Mouse (Mus musculus): ENCODE results near the gene Ptges. TPM values are rescaled to one million over a fixed set of nuclear protein-coding genes. Genes with fewer than 3 reads are reported as not detected.

The Ptges gene
- total and polyA plus RNA-seq, 2 experiments from 2014 or later: 6.7 to 8.0 TPM

DNA sequence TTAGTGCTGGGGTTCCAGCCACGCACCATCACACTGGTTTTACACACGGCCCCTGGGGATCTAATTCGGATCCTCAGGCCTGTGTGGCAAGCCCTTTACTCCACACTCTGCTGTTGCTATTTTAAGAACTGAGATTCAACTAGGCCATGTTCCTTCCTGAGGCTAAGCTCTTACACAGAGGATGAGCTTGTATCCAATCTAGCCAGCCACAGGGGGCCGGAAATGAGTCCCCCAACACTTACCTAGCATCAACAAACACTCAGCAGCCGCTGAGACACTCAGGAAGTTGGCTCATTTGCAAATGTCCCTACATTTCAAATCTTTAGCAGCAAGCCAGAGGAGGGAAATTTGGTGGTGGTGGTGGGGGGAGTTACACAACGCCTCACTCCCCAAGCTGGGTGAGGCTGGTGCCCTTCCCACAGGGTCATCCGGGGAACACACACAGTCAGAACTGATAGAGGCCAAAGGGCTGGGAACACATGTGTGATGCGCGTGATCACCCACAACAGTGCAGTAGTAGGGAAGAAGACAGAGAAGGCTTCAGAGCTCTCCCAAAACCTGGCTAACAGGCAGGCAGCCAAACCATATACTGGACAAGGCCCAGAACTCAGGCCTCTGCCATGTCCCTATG, 2.4 kb downstream of the Ptges start:
- no peak for ATAC-seq (ENCODE audit: low FRiP score)
- Histone ChIP-seq H3K4me1 (ENCODE audit: insufficient read depth, low read length) (0 out of 2 replicates have a peak, but pooled peaks cover 2% of the 10 kb centered on the region), H3K4me3 (ENCODE audit: low read depth, low read length) (no peak overlapping the region), H3K27me3 (ENCODE audit: insufficient read depth, low read length) (no peaks in the 10 kb centered on the region), H3K27ac (ENCODE audit: low read depth, low read length) (peak overlapping the region; percentile 55), H3K9ac (replicated peaks; ENCODE audit: low read length, poor library complexity, severe bottlenecking) (no peak overlapping the region), H3K4me2 (ENCODE audit: low read depth, low read length, poor library complexity, severe bottlenecking) (no peak overlapping the region), H3K36me3 (ENCODE audit: insufficient read depth, low read length) (no peaks in the 10 kb centered on the region), H3K9me3 (ENCODE audit: low read length) (no peaks in the 10 kb centered on the region)
- peak; percentile 47 for DNase-seq (ENCODE audit: low spot score)
- no peak for TF ChIP-seq CTCF (IDR thresholded peaks at IDR 0.05)
- WGBS: 61% methylated on average over 9 of the region's 9 CpGs

GRCm38 (mm10) chr2:30926381-30926780, 3.3 kb downstream of the Ptges start:
- Histone ChIP-seq H3K4me2 (ENCODE audit: low read depth, low read length, poor library complexity, severe bottlenecking) (no peak overlapping the region), H3K4me1 (ENCODE audit: insufficient read depth, low read length) (0 out of 2 replicates have a peak, but pooled peaks cover 2% of the 10 kb centered on the region), H3K9ac (replicated peaks; ENCODE audit: low read length, poor library complexity, severe bottlenecking) (no peak overlapping the region), H3K27me3 (ENCODE audit: insufficient read depth, low read length) (no peaks in the 10 kb centered on the region), H3K9me3 (ENCODE audit: low read length) (no peaks in the 10 kb centered on the region), H3K27ac (ENCODE audit: low read depth, low read length) (no peak overlapping the region), H3K36me3 (ENCODE audit: insufficient read depth, low read length) (no peaks in the 10 kb centered on the region), H3K4me3 (ENCODE audit: low read depth, low read length) (no peak overlapping the region)
- no peak for TF ChIP-seq CTCF (IDR thresholded peaks at IDR 0.05)
- ATAC-seq (ENCODE audit: low FRiP score) (no peak), DNase-seq (ENCODE audit: low spot score) (no peak)
- WGBS: 71% methylated on average over 4 of the region's 4 CpGs

GRCm38 (mm10) chr2:30925181-30925580, 4.5 kb downstream of the Ptges start:
- Histone ChIP-seq H3K4me1 (ENCODE audit: insufficient read depth, low read length) (0 out of 2 replicates have a peak, but pooled peaks cover 2% of the 10 kb centered on the region), H3K4me3 (ENCODE audit: low read depth, low read length) (no peak overlapping the region), H3K36me3 (ENCODE audit: insufficient read depth, low read length) (no peaks in the 10 kb centered on the region), H3K9ac (replicated peaks; ENCODE audit: low read length, poor library complexity, severe bottlenecking) (no peak overlapping the region), H3K9me3 (ENCODE audit: low read length) (no peaks in the 10 kb centered on the region), H3K27me3 (ENCODE audit: insufficient read depth, low read length) (no peaks in the 10 kb centered on the region), H3K4me2 (ENCODE audit: low read depth, low read length, poor library complexity, severe bottlenecking) (no peak overlapping the region), H3K27ac (ENCODE audit: low read depth, low read length) (no peak overlapping the region)
- 83% methylated on average over 4 of the region's 4 CpGs for WGBS
- no peak for DNase-seq (ENCODE audit: low spot score)
- ATAC-seq (ENCODE audit: low FRiP score): no peak
- no peak for TF ChIP-seq CTCF (IDR thresholded peaks at IDR 0.05)

GRCm38 (mm10) chr2:30923099-30923498, 6.6 kb downstream of the Ptges start:
- no peaks in the 10 kb centered on the region for H3K9me3 ChIP-seq (ENCODE audit: low read length)
- no peaks in the 10 kb centered on the region for H3K4me1 ChIP-seq (ENCODE audit: insufficient read depth, low read length)
- H3K27ac ChIP-seq (ENCODE audit: low read depth, low read length): no peak overlapping the region
- 50% methylated on average over 3 of the region's 3 CpGs for WGBS
- H3K36me3 ChIP-seq (ENCODE audit: insufficient read depth, low read length): no peaks in the 10 kb centered on the region
- H3K4me2 ChIP-seq (ENCODE audit: low read depth, low read length, poor library complexity, severe bottlenecking): no peak overlapping the region
- H3K9ac ChIP-seq (replicated peaks; ENCODE audit: low read length, poor library complexity, severe bottlenecking): no peak overlapping the region
- no peak for DNase-seq (ENCODE audit: low spot score)
- H3K27me3 ChIP-seq (ENCODE audit: insufficient read depth, low read length): no peaks in the 10 kb centered on the region
- no peak overlapping the region for H3K4me3 ChIP-seq (ENCODE audit: low read depth, low read length)
- no peak for TF ChIP-seq CTCF (IDR thresholded peaks at IDR 0.05)
- ATAC-seq (ENCODE audit: low FRiP score): no peak

DNA sequence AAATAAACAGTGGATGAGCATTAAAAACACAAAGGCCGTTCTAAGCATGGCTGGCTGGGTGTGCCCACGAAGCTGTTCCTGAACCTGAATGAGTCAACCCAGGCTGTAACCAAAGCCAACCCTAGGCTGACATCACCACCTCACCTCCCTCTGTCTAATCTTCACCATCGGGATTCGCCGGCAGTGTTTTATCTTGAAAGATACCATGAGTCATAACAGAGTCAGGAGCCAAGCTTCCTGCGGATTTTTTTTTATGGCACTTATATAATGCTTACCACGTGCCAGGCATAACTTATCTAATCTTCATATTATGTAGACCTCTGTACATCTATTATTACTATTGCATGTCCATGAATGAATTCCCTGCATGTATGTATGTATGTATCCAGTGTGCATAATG, 9.4 kb downstream of the Ptges start:
- no peak overlapping the region for H3K4me2 ChIP-seq (ENCODE audit: low read depth, low read length, poor library complexity, severe bottlenecking)
- no peak overlapping the region for H3K9ac ChIP-seq (replicated peaks; ENCODE audit: low read length, poor library complexity, severe bottlenecking)
- no peak overlapping the region for H3K27ac ChIP-seq (ENCODE audit: low read depth, low read length)
- WGBS: 85% methylated on average over 7 of the region's 7 CpGs
- H3K4me3 ChIP-seq (ENCODE audit: low read depth, low read length): no peak overlapping the region
- DNase-seq (ENCODE audit: low spot score): no peak
- H3K36me3 ChIP-seq (ENCODE audit: insufficient read depth, low read length): no peaks in the 10 kb centered on the region
- no peak for TF ChIP-seq CTCF (IDR thresholded peaks at IDR 0.05)
- no peaks in the 10 kb centered on the region for H3K27me3 ChIP-seq (ENCODE audit: insufficient read depth, low read length)
- no peaks in the 10 kb centered on the region for H3K9me3 ChIP-seq (ENCODE audit: low read length)
- peaks cover 2% of the 10 kb centered on the region; the same call in 1 of the 2 replicates for H3K4me1 ChIP-seq (ENCODE audit: insufficient read depth, low read length)
- no peak for ATAC-seq (ENCODE audit: low FRiP score)

GRCm38 (mm10) chr2:30918780-30919329, 10.8 kb downstream of the Ptges start:
- Histone ChIP-seq H3K9me3 (ENCODE audit: low read length) (no peaks in the 10 kb centered on the region), H3K27me3 (ENCODE audit: insufficient read depth, low read length) (no peaks in the 10 kb centered on the region), H3K4me2 (ENCODE audit: low read depth, low read length, poor library complexity, severe bottlenecking) (no peak overlapping the region), H3K9ac (replicated peaks; ENCODE audit: low read length, poor library complexity, severe bottlenecking) (no peak overlapping the region), H3K36me3 (ENCODE audit: insufficient read depth, low read length) (no peaks in the 10 kb centered on the region), H3K4me1 (ENCODE audit: insufficient read depth, low read length) (peaks cover 2% of the 10 kb centered on the region; the same call in 1 of the 2 replicates), H3K27ac (ENCODE audit: low read depth, low read length) (no peak overlapping the region), H3K4me3 (ENCODE audit: low read depth, low read length) (no peak overlapping the region)
- 55% methylated on average over 8 of the region's 8 CpGs for WGBS
- DNase-seq (ENCODE audit: low spot score) (no peak), ATAC-seq (ENCODE audit: low FRiP score) (no peak)
- no peak for TF ChIP-seq CTCF (IDR thresholded peaks at IDR 0.05)

All from midbrain, postnatal 0 days (tissue).